Mouse (Mus musculus) forebrain, embryonic 16.5 days (tissue): ENCODE results near the gene Ighmbp2. TPM values are rescaled to one million over a fixed set of nuclear protein-coding genes. Genes with fewer than 3 reads are reported as not detected.

ENCODE experiments used
- ATAC-seq: fragments of 200-750 bp; cut with Nextera tagmentation; 2 replicates; pipeline ENCODE4 v1.8.0; 2017; ENCODE audit warnings: mild to moderate bottlenecking, moderate library complexity
- H3K27ac ChIP-seq: fragments of 300-500 bp; sonication (generic); 2 replicates; pipeline ENCODE4 v1.5.1; 2014; ENCODE audit warnings: low read length, control low read depth
- H3K27me3 ChIP-seq: fragments of 300-500 bp; sonication (generic); replicated peaks from 2 replicates; pipeline ENCODE4 v1.6.1; 2014; ENCODE audit warnings: low read length; ENCODE audit not compliant: control insufficient read depth, insufficient read depth
- H3K36me3 ChIP-seq: fragments of 300-500 bp; sonication (generic); 2 replicates; pipeline ENCODE4 v1.6.1; 2014; ENCODE audit not compliant: control insufficient read depth, insufficient read depth
- H3K4me1 ChIP-seq: fragments of 300-500 bp; sonication (generic); replicated peaks from 2 replicates; pipeline ENCODE4 v1.6.1; 2014; ENCODE audit warnings: low read length; ENCODE audit not compliant: control insufficient read depth, insufficient read depth
- H3K4me2 ChIP-seq: fragments of 300-500 bp; sonication (generic); 2 replicates; pipeline ENCODE4 v1.6.1; 2014; ENCODE audit warnings: mild to moderate bottlenecking, low read length, control low read depth
- H3K4me3 ChIP-seq: fragments of 300-500 bp; sonication (generic); replicated peaks from 2 replicates; pipeline ENCODE4 v1.5.1; 2014; ENCODE audit warnings: mild to moderate bottlenecking, low read length, control low read depth
- H3K9ac ChIP-seq: fragments of 300-500 bp; sonication (generic); replicated peaks from 2 replicates; pipeline ENCODE4 v1.6.1; 2014; ENCODE audit warnings: low read depth, low read length, control low read depth
- H3K9me3 ChIP-seq: fragments of 300-500 bp; sonication (generic); 2 replicates; pipeline ENCODE4 v1.6.1; 2016; ENCODE audit warnings: low read length; ENCODE audit not compliant: control insufficient read depth
- WGBS: fragments of 180-500 bp; shearing (Covaris S2); extraction: QIAGEN DNeasy Blood & Tissue Kit; methylation state at CpG from one replicate; pipeline ENCODE4 v1.1.7; 2014; 5-methylcytosine and 5-hydroxymethylcytosine counted together
- polyA plus RNA-seq: library from polyadenylated mRNA; unstranded; fragments of >200 nt; fragmentation: Nextera tagmentation; extraction: Ambion mirVana; gene quantifications from 2 replicates; pipeline ENCODE4 v1.2.1, GENCODE M21; 2015

Ighmbp2 gene
- polyA plus RNA-seq, 1 experiment from 2014 or later: 12.0 TPM

DNA sequence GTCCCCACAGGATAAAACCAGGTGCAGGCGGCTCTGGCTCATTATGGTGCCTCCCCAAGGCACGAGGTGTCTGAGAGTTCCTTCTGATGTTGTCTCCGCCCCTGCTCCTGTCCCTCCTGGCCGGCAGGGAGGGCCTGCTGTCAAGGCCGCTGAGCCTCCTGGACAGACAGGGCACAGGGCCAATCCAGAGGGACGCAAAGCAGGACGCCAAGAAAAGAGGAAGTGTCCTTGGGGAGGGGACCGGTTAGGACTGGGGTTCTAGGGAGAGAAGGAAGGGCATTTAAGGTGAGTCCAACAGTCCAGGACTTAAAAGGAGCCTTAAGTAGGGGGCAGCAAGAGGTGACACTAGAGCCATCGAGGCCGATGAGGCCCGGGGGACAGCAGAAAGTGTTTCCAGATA is 38.8 kb upstream of the Ighmbp2 start:
- H3K27me3 ChIP-seq: peaks cover 17% of the 10 kb centered on the region
- H3K9ac ChIP-seq: no peak overlapping the region
- H3K4me3 ChIP-seq: no peak overlapping the region
- peaks cover 39% of the 10 kb centered on the region for H3K4me1 ChIP-seq
- ATAC-seq: no peak
- no peaks in the 10 kb centered on the region for H3K9me3 ChIP-seq
- WGBS: 12% methylated on average over 11 of the region's 11 CpGs
- no peaks in the 10 kb centered on the region for H3K36me3 ChIP-seq
- H3K4me2 ChIP-seq: no peak overlapping the region; the same call in 1 of the 2 replicates
- H3K27ac ChIP-seq: no peak overlapping the region

DNA sequence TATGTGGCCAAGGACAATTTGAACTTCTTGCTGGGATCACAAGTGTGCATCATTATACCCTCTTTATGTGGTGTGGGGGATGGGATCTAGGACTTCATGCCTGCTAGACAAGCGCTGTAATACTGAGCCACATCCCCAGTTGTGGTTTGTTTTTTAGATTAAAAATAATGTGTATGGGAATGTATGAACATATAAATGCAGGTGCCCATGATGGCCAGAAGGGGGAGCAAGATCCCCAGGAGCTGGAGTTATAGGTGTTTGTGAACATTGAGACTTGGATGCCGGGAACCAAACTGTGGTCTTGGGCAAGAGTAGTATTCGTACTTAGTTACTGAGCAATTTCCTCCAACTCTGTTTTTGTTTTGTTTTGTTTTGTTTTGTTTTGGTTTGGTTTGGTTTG is 38.0 kb upstream of the Ighmbp2 start:
- Histone ChIP-seq H3K27me3 (peaks cover 17% of the 10 kb centered on the region), H3K4me2 (no peak overlapping the region), H3K4me3 (no peak overlapping the region), H3K9me3 (no peaks in the 10 kb centered on the region), H3K27ac (no peak overlapping the region), H3K36me3 (no peaks in the 10 kb centered on the region), H3K4me1 (peaks cover 33% of the 10 kb centered on the region), H3K9ac (no peak overlapping the region)
- WGBS: 85% methylated on average over 3 of the region's 3 CpGs
- ATAC-seq: no peak

DNA sequence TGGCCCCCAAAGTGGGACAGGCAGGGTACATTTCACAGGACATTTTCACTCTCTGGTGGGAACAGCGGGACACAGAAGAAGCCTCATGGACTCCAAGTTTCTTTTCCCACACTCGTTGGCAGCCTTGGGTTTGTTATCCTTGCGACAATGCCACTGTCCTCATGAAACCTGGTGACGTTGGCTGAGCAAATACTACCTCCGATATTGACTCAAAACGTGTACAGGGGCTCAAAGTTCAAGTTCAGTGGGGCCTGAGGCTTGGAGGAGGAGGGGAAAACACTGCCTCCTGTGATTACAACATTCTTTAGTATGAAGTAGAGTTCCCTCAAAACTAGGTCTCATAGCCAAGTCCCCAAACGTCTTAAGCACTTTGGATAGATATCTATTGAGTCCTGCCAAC is 37.3 kb upstream of the Ighmbp2 start:
- peaks cover 27% of the 10 kb centered on the region for H3K4me1 ChIP-seq
- peaks cover 17% of the 10 kb centered on the region for H3K27me3 ChIP-seq
- no peaks in the 10 kb centered on the region for H3K9me3 ChIP-seq
- WGBS: 79% methylated on average over 7 of the region's 7 CpGs
- H3K36me3 ChIP-seq: no peaks in the 10 kb centered on the region
- H3K4me3 ChIP-seq: no peak overlapping the region
- H3K27ac ChIP-seq: no peak overlapping the region
- no peak for ATAC-seq
- H3K9ac ChIP-seq: no peak overlapping the region
- H3K4me2 ChIP-seq: no peak overlapping the region

GRCm38 (mm10) chr19:3319341-3319740 is 36.5 kb upstream of the Ighmbp2 start:
- 88% methylated on average over 2 of the region's 2 CpGs for WGBS
- Histone ChIP-seq H3K9me3 (no peaks in the 10 kb centered on the region), H3K27me3 (peaks cover 13% of the 10 kb centered on the region), H3K4me2 (no peak overlapping the region), H3K27ac (no peak overlapping the region), H3K4me3 (no peak overlapping the region), H3K4me1 (peaks cover 20% of the 10 kb centered on the region), H3K36me3 (no peaks in the 10 kb centered on the region), H3K9ac (no peak overlapping the region)
- no peak for ATAC-seq

GRCm38 (mm10) chr19:3307175-3307949 is 24.5 kb upstream of the Ighmbp2 start:
- ATAC-seq: no peak
- Histone ChIP-seq H3K27me3 (no peaks in the 10 kb centered on the region), H3K4me2 (no peak overlapping the region), H3K9ac (no peak overlapping the region), H3K9me3 (no peaks in the 10 kb centered on the region), H3K4me3 (no peak overlapping the region), H3K4me1 (no peaks in the 10 kb centered on the region), H3K36me3 (no peaks in the 10 kb centered on the region), H3K27ac (no peak overlapping the region)
- WGBS: 45% methylated on average over 16 of the region's 16 CpGs

DNA sequence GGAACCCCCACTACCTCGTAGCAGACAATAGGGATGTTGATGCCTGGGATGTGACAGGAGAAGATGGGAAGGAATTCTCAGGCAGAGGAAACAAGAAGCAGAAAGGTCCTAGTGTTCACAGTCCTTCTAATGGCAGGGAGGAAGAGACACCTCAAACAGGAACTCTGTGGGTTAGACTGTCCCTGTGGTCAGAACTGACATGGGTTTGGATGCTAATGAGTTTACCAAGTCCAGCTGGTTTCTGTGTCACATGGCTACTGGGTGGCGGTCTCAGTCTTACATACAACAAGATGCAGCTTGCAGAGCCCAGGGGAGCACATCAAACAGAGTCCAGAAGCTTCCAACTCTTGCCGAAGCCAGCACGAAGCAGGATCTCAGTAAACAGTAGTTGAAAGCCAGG is 21.2 kb upstream of the Ighmbp2 start:
- WGBS: 73% methylated on average over 4 of the region's 4 CpGs
- Histone ChIP-seq H3K4me3 (no peak overlapping the region), H3K4me1 (no peaks in the 10 kb centered on the region), H3K4me2 (no peak overlapping the region), H3K9me3 (no peaks in the 10 kb centered on the region), H3K36me3 (no peaks in the 10 kb centered on the region), H3K27me3 (no peaks in the 10 kb centered on the region), H3K9ac (no peak overlapping the region), H3K27ac (no peak overlapping the region)
- no peak for ATAC-seq

DNA sequence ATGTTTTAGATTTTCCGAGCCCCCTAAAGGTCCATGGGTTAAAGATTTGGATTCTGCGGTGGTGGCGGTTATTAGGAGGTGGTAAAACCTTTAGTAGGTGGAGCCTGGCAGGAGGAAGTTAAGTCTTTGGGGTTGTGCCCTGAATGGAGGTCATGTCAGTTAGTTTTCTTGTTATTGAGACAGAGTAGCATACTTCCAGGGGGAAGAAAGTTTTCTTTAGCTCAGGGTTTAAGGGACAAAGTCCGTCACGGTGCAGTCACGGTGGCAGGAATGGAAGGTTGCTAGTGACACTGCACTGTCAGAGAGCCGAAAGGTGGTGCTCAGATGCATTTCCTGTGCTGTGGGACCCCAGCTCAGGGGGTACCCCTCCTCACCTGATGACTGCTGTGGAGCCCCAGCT is 15.0 kb upstream of the Ighmbp2 start:
- WGBS: 82% methylated on average over 7 of the region's 7 CpGs
- H3K4me1 ChIP-seq: no peaks in the 10 kb centered on the region
- no peaks in the 10 kb centered on the region for H3K27me3 ChIP-seq
- ATAC-seq: no peak
- H3K36me3 ChIP-seq: peaks cover 2% of the 10 kb centered on the region; the same call in 1 of the 2 replicates
- no peak overlapping the region for H3K4me2 ChIP-seq
- H3K9me3 ChIP-seq: no peaks in the 10 kb centered on the region
- H3K27ac ChIP-seq: no peak overlapping the region
- H3K9ac ChIP-seq: no peak overlapping the region
- no peak overlapping the region for H3K4me3 ChIP-seq

DNA sequence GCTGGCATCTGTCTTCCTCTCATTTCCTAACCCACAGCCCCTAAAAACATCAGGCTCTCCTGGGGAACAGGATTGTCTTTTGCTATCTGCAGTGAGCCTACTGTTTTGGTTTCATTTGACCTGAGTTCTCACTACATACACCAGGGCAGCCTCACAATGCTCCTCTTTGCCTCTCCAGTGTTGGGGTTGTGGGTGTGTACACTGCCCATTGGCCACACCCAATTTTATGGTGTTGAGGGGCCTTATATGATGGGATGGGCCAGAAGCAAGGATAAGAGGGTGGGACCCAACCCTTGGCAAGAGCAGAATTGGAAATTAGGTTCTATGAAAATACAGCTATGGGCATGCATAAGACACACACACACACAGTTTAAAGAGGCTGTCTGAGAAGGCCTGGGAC is 14.2 kb upstream of the Ighmbp2 start:
- H3K36me3 ChIP-seq: peaks cover 2% of the 10 kb centered on the region; the same call in 1 of the 2 replicates
- H3K27me3 ChIP-seq: no peaks in the 10 kb centered on the region
- no peak overlapping the region for H3K27ac ChIP-seq
- ATAC-seq: no peak
- H3K9me3 ChIP-seq: no peaks in the 10 kb centered on the region
- H3K4me1 ChIP-seq: no peaks in the 10 kb centered on the region
- H3K4me3 ChIP-seq: no peak overlapping the region
- H3K9ac ChIP-seq: no peak overlapping the region
- no peak overlapping the region for H3K4me2 ChIP-seq

- 85% methylated on average over 6 of the region's 6 CpGs for WGBS
- Histone ChIP-seq H3K9ac (no peak overlapping the region), H3K4me3 (no peak overlapping the region), H3K27me3 (no peaks in the 10 kb centered on the region), H3K27ac (no peak overlapping the region), H3K4me1 (no peaks in the 10 kb centered on the region), H3K9me3 (no peaks in the 10 kb centered on the region), H3K4me2 (no peak overlapping the region), H3K36me3 (peaks cover 6% of the 10 kb centered on the region; the same call in 1 of the 2 replicates)
- no peak for ATAC-seq
Measured at GRCm38 (mm10) chr19:3295245-3295644, 12.4 kb upstream of the Ighmbp2 start.

DNA sequence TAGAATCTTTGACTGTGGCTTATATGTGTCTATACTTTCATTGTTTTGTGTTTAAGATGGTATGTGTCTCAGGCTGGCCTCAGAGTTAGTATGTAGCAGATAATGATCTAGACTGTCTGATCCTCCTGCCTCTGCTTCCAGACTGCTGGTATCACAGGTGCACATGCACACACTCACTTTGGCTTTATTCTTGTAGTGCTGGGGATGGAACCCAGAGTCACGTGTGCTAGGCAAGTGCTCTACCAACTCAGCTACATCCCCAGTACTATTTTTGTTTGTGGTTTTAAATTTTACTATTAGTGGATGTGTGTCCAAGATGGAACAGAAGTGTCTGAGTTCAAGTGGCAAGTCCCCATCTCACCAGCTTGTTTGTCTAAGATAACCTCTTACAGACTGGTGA is 10.2 kb upstream of the Ighmbp2 start:
- no peak for ATAC-seq
- no peaks in the 10 kb centered on the region for H3K4me1 ChIP-seq
- H3K27ac ChIP-seq: no peak overlapping the region
- H3K4me2 ChIP-seq: no peak overlapping the region
- no peak overlapping the region for H3K4me3 ChIP-seq
- H3K36me3 ChIP-seq: peaks cover 6% of the 10 kb centered on the region; the same call in 1 of the 2 replicates
- WGBS: 94% methylated on average over 1 of the region's 1 CpGs
- H3K27me3 ChIP-seq: no peaks in the 10 kb centered on the region
- no peak overlapping the region for H3K9ac ChIP-seq
- no peaks in the 10 kb centered on the region for H3K9me3 ChIP-seq
